Mouse (Mus musculus) embryo, embryonic 11.5 days (tissue): ENCODE measurements around the gene Fgf11.

Experiments
- DNase-seq: peaks from one replicate; pipeline ENCODE4 v3.0.0-alpha.2; 2012; ENCODE audit warnings: low read depth, low spot score

Fgf11 gene

DNA sequence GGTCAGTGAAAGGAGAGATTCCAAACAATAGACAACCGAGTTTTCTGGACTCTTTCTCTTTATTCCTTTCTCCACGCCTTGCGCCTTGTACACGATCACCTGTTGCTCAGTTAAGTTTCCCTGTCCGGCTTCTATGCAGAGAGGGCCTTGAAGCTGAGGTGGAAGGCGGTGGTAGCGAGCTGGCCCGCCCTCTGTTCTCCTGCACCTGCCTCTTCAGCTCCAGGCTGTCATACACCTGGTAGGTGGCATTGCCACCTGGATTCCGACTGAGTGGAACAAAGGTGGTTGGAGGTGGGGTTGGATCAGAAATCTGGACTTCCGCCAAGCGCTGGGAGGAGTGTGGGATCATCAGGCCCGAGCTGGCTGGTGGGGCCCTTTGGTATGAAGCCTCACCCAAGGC, 14.9 kb upstream of the Fgf11 start:
- DNase-seq: no peak

DNA sequence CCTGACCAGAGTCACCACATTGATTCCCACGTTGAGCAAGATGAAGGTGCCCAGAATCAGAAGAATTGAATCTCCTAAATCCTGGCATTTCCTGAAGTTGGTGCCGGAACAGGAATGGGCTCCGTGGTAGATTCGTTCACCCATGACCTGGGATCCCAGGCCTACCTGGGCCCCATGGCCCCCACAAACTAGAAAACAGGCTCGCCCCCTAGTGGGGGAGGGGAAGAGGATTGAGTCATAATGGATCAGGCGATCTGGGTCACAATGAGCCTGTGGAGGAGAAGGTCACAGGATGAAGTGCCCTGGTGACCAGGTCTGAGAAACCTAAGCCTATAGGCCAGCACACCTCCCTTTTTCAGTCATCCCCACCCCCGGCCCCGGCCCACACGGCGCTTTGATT, 13.5 kb upstream of the Fgf11 start, which contains the start of gene Gm39566:
Gene Gm39566 (minus strand): TSS at position 144 of the 400 bp plus-strand sequence.
- DNase-seq: no peak

DNA sequence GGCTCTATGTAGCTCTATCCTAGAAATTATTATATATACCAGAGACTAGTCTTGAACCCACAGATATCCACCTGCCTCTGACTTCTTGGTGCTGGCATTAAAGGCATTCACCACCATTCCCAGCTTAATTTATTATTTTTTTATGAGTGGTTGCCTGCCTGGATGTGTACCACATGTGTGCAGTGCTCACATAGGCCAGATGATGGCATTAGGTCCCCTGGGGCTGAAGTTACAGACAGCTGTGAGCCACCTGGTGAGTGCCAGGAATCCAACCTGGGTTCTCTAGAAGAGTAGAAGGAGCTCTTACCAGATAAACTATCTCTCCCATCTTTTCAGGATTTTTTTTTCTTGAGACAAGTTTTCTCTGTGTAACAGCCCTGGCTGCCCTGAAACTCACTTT, 8.6 kb upstream of the Fgf11 start:
- DNase-seq: no peak

DNA sequence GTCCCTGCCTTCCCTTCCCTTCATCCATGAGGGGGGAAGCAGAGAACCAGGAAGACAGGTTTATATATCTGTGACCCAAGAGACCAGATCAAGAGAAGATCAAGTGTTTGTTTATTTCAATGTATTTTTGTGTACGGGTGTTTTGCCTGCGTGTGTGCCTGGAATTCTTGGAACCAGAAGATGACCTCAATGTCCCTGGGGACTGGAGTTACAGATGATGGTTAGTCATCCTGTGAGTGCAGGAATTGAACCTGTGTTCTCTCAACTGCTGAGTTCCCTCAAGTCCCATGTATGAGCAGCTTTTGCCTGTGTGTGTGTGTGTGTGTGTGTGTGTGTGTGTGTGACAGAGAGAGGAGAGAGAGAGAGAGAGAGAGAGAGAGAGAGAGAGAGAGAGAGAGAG, 6.0 kb upstream of the Fgf11 start:
- DNase-seq: no peak

DNA sequence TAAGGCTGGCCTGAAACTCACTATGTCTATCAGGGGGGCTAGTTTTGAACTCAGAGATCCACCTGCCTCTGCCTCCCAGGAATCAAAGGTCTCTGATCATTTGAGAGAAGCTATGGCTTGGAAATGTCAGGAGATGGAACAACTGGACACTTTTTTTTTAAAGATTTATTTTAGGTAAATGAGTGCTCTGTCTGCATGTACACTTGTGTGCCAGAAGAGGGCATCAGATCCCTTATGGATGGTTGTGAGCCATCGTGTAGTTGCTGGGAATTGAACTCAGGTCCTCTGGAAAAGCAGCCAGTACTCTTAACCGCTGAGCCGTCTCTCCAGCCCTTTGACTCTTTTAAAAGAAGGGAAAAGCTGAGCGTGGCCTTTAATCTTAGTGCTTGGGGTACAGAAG, 4.7 kb upstream of the Fgf11 start:
- DNase-seq: no peak

DNA sequence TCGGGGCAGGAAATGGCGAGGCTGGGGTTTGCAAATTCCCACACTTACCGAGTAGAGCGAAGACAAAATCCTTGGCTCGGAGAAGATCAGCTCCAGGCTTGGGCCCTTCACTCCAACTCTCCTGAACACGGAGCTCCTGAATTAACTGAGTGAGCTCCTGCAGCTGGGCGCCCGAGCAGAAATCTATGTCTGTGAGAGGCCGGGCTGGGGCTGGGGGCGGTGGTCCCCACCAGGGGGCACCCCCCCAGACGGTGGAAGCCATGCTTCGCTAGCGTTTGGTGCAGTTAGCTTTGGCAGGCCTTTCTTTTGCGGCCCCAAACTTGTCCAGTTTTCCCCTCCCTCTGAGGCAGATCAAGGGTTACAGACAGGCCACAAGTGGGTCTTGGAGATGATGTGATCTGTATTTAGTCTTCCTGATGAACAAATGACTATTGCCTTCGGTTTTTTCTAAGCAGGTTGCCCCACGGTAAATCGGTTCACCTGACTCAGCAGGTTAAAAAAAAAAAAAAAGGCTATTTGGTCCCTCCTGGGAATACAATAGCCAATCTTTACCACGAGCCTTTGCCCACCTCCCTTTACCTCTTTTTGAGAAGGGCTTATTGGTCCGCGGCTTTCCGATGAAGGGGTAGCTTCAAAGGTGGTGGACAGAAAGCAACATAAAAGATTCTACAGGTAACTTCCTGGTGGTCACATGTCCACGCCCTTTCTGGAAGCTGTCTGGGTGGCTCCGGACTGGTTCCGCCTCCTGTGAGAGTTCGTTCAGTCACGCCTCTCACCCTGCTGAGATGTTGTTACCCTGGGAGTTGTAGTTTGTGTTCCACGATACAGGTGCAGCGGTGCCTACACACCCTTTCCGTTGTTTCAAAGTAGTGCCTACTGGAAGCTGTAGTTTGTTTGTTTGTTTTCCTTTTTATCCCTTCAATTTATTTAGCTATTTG, 3.6 kb upstream of the Fgf11 start, which contains the start of gene Tmem102:
Gene Tmem102 (minus strand): TSS at position 653 of the 938 bp plus-strand sequence.
- DNase-seq: no peak

DNA sequence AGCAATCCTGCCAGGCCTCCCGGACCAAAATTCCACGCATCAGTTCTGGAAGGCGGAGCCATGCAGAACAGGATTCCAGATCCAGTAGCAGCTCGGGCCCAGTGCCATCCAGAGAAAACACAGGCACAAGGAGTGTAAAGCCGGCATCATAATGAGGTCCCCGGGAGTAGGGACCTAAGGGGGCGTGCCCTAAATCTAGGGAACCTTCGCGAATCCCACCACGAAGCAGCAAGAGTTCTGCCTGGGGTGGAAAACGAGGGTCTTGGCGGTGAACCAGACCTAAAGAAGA, 2.9 kb upstream of the Fgf11 start:
- DNase-seq: no peak

DNA sequence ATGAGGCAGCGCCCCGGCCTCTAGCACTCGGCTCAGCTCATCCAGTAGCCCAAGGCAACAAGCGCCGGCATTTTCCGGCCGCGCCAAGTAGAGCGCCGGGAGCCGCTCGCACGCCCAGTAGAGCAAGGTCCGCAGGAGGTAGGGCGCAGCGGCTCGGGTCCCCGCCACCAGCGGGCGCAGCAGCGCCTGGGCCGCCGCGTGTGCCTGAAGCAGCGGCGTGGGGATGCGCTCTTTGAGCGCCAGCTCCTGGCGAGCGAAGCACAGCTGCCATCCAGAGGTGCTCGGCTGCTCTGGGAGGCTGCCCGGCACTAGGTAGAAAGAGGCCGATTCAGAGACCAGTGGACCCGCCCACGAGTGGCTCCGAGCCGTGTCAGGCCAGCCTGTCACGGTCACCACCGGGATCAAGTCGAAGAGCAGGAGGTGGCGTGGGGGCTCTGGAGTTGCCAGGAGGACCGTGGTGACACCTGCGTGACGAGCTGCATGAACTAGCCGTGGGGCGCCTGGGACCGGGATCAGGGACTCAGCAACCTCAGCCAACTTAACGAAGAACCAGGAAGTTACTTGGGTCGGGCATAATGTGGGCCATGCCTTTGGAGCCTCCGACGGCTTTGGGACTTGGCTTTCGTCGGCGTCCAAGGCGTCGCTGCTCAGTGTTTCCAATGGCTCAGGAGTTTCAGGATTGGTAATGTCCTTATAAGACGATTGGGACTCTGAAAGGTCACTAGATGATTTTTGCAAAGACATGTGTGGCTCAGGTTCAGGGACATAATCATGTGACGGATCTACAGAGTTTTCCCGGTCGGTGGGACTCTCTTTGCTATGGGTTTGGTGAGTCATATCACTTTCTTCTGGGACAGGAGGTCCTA, 2.4 kb upstream of the Fgf11 start:
- DNase-seq: no peak

DNA sequence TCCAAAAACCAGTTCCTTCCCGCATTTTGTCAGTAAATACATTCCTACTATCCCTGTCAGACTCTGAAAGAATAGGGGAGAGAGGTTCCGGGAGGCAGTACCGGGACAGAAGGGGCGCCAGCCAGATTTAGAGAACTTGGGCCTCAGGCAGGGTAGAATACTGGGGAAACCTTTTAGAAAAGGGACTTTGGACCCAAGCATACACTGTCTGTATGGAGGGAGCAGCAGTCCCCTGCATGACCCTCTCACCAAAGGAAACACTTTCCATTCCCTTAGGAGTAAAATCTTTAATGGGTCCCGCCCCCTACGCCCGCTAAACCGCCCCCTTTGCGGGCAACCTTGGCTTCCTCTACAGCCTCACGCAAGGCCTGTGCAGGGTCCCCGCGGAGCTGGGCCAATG, 1.7 kb upstream of the Fgf11 start:
- DNase-seq: no peak

DNA sequence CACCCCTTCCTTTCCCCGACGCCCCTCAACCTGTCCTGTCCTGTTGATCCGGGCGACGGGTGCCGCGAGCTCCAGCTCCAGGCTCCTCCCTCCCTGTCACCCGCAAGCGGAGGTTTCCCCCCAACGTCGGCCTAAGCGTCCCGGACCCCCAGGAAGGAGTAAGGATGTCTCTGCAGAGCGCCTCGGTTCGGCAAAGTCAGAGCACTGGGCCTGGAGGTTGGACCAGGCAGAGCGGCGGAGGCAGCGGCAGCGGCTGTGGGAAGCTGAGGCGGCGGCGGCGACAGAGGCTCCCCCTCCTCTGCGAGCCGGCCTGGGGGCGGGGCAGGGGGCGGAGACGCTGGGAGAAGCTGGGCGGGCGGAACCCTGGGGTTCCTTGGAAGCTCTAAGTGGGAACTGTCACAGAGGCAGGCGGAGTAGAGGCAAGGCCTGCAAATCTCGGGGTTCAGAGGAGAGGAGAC, 1.0 kb upstream of the Fgf11 start:
- no peak for DNase-seq

DNA sequence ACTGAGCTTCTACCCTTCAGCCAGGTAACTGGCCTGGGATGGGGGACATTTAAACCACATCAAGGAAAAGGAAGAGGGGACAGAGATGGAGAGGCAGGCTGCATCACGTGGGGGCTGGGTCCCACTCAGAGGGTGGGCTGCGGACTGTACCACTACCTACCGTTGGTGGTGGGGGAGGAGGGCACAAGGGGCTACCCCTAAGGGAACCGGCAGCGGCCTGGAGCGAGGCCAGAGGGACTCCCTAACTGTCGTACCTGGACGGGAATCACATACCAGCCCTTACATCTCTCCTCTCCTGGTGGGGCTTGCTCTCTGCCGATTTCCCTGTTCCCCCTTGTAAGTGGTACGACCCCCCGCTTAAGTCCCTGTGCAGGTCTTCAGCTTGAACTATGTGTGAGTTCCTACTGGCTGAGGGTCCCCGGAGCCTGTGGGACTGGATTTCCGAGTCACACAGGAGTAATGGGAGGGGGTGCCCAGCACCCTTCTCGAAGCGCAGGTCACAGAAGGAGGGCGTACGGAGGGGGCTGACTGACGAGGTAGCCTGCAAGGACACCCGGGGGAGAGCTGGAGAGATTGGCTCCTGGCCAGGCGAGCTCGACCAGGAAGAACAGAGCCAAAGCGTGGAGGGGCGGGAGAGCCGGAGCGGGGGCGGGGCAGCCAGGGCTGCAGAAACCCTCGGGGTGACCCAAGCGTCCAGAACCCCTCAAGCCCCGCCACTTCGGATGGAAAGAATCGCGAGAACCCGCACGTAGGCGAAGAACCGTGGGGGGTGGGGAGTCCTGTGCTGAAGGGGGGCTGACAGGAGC, 1.1 kb downstream of the Fgf11 start:
- DNase-seq: no peak

DNA sequence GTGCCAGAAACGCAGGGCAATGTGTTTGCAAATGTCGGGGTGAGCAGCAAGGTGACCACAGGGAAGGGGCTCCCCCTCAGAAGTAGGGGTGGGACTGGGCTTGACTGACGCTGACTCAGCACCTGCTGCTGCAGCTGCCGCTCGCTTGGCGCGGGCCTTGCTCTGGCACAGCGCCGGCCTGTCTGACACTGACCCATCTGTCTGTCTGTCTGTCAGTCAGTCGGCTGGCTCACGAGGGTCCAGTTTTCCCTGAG, 1.6 kb downstream of the Fgf11 start:
- no peak for DNase-seq

DNA sequence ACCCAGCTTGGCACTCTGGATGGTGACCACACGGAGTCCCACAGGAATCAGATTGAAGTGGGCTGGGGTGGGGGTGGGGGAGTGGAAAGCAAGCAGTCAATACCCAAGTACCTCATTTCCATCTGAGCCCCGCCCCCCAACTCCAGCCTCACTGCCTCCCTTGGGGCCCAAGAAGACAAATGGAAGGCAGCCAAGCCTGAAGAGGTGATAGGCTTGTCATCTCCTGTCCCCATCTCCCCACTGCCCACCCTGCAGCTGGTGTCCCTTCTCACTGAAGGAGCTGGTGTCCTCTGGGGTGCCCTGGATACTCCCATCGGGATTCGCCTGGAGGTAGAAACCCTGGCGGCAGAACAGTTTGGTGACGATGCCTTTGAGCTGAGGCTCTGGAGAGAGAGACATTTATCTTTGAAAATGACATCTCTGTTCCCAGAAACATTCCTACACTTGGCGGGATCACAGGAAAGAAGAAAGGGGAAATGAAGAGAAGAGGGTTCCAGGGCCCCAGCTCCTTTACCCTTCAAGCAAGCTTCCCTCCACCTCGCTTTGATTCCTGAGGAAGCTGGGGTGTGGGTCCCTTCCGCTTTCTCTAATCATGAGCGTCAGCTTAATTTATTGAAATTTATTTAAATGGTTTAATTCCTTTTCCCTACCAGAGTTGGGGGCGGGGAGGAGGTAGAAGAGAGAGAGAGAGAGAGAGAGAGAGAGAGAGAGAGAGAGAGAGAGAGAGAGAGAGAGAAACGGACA, 2.1 kb downstream of the Fgf11 start:
- DNase-seq: no peak

DNA sequence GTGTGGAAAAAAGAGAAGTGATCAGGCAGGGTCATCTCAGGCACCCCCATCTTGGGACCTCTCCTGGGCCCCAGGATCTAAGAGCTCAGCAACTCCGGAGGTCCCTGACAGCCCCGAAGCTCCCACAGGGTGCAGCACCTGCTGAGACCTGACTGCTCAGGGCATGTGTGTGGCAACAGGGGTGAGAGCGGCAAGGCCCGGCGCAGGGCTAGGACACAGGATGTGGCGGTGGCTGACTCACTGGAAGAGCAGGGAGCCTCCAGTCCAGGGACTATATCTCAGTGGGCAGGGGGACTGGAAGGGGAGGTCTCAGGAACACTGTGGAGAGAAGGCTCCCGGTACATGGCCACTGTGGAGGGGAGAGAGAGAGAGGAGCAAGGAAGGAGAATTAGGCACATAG, 3.7 kb downstream of the Fgf11 start:
- no peak for DNase-seq

DNA sequence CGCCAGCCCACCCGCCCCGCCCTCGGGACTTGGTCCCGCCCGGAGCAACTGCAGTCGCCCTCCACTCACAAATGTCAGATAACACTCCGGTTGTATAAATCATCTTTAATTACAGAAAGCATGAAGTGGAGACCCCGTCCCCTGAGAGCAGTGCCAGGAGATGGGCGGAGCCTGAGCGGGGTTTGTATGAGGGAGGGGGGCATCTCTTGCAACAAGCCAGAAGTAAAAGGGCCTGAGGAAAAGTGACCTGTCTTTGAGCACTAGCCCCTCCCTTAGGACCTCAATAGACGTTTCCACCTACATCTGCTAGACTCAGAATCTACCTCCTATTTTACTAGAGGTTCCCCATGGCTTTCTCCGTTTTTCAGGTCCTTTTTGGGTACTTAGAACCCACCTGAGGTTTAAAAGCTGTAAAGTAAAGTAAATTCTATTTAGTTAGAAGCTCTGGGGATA, 5.6 kb downstream of the Fgf11 start:
- no peak for DNase-seq

DNA sequence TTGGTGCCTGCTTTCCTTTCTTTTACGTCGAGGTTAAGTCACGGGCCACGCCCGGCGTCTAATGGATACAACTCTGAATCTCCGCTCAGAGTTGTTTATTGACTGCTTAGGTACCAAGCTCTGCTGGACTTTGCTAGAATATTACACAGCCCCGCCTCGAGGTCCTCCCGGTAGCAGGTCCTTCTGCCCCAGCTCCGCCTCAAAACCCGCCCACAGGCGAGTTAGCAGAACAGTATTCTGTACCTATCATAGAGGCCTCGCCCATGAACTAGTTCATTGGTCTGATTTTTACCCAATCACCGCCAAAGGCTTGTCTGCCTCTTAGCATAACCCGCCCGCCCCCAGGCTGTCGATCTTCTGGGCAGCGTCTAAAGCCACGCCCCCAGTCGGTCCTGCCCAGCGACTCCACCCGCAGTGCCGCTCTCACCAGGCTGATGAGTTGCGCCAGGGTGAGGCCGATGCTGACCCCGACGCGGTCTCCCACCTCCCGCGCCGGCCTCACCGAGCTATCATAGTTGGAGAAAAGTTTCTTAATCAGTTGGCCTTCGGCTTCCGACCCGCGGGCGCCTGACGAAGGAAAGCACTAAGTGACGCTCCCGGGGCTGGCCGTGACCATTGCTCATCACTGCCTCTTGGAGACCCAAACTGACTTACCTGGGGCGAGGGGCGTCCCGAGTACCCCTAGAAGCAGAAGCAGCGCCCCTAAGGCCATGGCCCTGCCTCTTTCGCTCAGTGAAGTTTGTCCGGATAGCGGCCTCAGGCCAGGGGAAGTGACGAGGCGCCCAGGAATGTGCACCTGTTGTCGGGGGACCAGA, 6.3 kb downstream of the Fgf11 start, which contains the start of gene Chrnb1:
Gene Chrnb1 (minus strand): TSS at position 776 of the 815 bp plus-strand sequence.
- peak; percentile 82 for DNase-seq

DNA sequence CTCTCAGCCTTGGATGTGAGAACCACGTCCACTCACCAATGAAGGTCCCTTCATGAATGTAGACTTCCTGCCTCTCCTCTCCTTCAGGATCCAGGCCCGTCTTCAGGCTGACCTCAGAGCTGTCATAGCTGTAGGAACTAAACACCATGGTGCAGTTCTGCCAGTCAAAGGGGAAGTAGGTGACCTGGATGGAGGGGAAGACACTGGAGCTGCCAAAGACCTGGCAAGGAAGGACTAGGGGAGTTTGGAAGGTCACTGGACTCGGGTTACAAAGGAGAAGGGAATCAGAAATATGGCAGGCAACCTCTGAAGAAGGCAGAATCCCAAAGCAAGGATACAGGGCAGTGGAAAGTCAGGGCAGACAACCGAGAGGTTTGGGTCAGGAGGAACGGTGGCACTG, 8.2 kb downstream of the Fgf11 start:
- no peak for DNase-seq

DNA sequence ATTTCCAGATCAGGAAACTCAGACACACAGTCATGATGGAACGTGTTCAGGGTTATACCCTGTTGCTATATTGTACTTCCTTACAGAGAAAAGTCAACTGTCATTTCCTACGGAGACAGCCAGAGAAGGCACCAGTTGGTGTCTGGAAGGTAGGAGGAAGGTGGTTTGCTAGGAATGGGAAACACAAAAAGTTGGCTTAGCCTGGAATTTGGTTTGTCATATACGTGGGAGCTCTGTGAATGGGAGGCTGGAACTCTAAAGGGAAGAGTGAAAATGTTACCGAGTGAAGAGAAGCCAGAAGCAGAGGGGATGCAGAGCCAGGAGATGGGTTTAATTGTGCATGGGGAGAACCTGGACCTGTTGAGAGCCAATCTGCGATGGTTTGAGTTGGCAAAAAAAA, 10.2 kb downstream of the Fgf11 start:
- no peak for DNase-seq

DNA sequence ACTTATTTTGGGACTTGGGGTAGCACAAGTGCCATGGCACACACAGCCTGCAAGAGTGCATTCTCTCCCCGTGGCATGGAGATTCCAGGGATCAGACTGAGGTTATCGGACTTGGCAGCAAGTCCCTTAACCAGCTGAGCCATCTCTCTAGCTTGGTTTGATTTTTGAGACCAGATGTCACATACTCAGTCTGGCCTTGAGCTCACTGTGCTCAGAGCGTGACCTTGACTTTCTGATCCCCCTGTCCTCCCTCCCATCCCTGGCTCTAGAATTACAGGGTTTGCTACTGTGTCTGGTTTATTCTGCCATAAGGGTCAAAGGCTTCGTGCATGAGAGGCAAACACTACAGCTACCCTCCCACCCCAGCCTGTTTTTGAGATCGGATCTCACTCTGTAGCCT, 12.2 kb downstream of the Fgf11 start:
- no peak for DNase-seq

DNA sequence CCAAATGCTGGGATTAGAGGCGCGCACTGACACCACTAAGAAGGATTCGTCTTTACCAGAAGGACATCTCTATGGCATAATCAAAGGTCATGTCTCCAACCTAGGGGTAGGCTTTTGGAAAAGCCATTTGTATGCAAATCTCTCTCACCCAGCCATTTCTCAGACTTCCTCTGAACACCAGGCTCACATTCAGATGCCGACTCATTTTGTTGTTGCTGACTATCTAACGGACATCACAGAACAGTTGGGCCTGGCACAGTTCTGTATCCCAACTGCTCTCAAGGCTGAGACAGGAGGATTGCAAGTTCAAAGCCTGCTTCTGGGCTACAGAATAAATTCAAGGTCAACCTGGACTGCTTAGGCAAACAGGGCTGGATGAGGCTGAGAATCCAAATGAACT, 14.4 kb downstream of the Fgf11 start:
- no peak for DNase-seq
